ENCODE assay signal across 20 mouse cellular contexts in genomic region chr13:95393242-95393641, GRCm38 (mm10). TPM values are rescaled to one million over a fixed set of nuclear protein-coding genes. Genes with fewer than 3 reads are reported as not detected.
"Had no signal": no experiment of that assay in that cellular context is flagged by ENCODE, and none has a peak within 500 bp of the region (broad histone marks: within the 10 kb centered on the region; RNA-seq: fewer than 3 reads in every experiment).

No protein-coding gene starts in this region.

- DNase-seq: kidney, adult 18-20 months; kidney, adult 9 months; kidney, postnatal 14 days; kidney, postnatal 4 days; layer of hippocampus, postnatal 36 days; left cerebral cortex, postnatal 4 days; liver, postnatal 0 days; lung, embryonic 14.5 days; midbrain, embryonic 14.5 days had no signal

- H3K27ac ChIP-seq: layer of hippocampus, adult 2 months; left cerebral cortex, adult 2 months; limb, embryonic 12.5 days; limb, embryonic 15.5 days; liver, embryonic 14.5 days; midbrain, embryonic 10.5 days had no signal

- H3K36me3 ChIP-seq: limb, embryonic 12.5 days; limb, embryonic 15.5 days; midbrain, embryonic 10.5 days had no signal

- H3K27me3 ChIP-seq: limb, embryonic 12.5 days; limb, embryonic 15.5 days had no signal

- ATAC-seq: intestine, embryonic 16.5 days; liver, postnatal 0 days; lung, postnatal 0 days had no signal

- H3K4me3 ChIP-seq: layer of hippocampus, adult 2 months; left cerebral cortex, adult 2 months; limb, embryonic 12.5 days; limb, embryonic 15.5 days; megakaryocyte, embryonic 14.5 days; midbrain, embryonic 10.5 days had no signal

- H3K4me1 ChIP-seq: limb, embryonic 12.5 days; limb, embryonic 15.5 days had no signal

RNA-seq across cellular contexts. Expression of gene Crhbp, which starts 51.5 kb away (rescaled TPM):
- polyA plus RNA-seq: lung, postnatal 0 days; small intestine, adult 2 months; spleen, adult 2 months had no signal
